Mouse (Mus musculus): ENCODE data around the gene Gm6460. TPM values are rescaled to one million over a fixed set of nuclear protein-coding genes. Genes with fewer than 3 reads are reported as not detected.
"Not testable (repeated sequence)": the region's sequence is repeated elsewhere in the genome, so short reads cannot be mapped to it uniquely, and the experiment has no call there.

The Gm6460 gene
- polyA plus RNA-seq (2011; ENCODE audit: insufficient read depth, insufficient read length, low replicate concordance, missing spikeins), result not detected in 2 replicates

DNA sequence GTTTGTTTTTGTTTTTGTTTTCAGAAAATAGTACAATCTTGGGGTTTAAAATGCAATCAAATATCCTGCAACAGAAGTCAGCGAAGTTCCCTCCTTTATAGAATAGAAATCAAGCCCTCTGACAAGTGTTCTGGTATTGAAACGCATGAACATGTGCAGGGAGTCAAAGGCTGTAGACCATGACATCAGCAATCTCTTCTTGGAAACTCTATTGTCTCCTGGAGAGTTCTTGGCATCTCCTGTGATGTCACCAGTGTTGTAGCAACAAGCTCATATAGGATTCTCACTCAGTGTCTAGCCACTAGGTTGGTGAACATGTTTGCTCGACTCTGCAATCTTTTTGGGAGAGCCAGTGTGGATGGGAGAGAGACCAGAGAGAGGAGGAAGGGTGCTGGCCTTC, at the start of gene Gm6460:
Gene Gm6460 (plus strand): TSS at position 301 of the 400 bp plus-strand sequence.
- not testable (repeated sequence) for H3K4me3 ChIP-seq (replicated peaks; ENCODE audit: control insufficient read depth, low read depth, low read length); H3K4me1 ChIP-seq (ENCODE audit: control insufficient read depth, insufficient read depth, low read length); H3K27ac ChIP-seq (ENCODE audit: control insufficient read depth, insufficient read depth, low read depth, low read length, poor library complexity)
- WGBS, result no CpG with 5 or more reads among the region's 3 CpGs

Other genes with a start within 250 kb of the Gm6460 start
- gene Gm8897, start 178.5 kb upstream of the Gm6460 start, polyA plus RNA-seq (2011; ENCODE audit: insufficient read depth, insufficient read length, low replicate concordance, missing spikeins), result not detected in 2 replicates
- not detected in 2 replicates for gene Gm8906, start 92.2 kb upstream of the Gm6460 start, polyA plus RNA-seq (2011; ENCODE audit: insufficient read depth, insufficient read length, low replicate concordance, missing spikeins)
- not detected in 2 replicates for gene Gm8922, start 87.0 kb downstream of the Gm6460 start, polyA plus RNA-seq (2011; ENCODE audit: insufficient read depth, insufficient read length, low replicate concordance, missing spikeins)
- not detected in 2 replicates for gene Gm8926, start 175.6 kb downstream of the Gm6460 start, polyA plus RNA-seq (2011; ENCODE audit: insufficient read depth, insufficient read length, low replicate concordance, missing spikeins)

Measured in bone marrow, adult 2 months (tissue).